Mouse (Mus musculus): Measurements from ENCODE around the gene Cadm3. TPM values are rescaled to one million over a fixed set of nuclear protein-coding genes. Genes with fewer than 3 reads are reported as not detected.
"Not testable (repeated sequence)": the region's sequence is repeated elsewhere in the genome, so short reads cannot be mapped to it uniquely, and the experiment has no call there.

The Cadm3 gene
- polyA plus RNA-seq, 1 experiment from 2014 or later, result 30.7 TPM

DNA sequence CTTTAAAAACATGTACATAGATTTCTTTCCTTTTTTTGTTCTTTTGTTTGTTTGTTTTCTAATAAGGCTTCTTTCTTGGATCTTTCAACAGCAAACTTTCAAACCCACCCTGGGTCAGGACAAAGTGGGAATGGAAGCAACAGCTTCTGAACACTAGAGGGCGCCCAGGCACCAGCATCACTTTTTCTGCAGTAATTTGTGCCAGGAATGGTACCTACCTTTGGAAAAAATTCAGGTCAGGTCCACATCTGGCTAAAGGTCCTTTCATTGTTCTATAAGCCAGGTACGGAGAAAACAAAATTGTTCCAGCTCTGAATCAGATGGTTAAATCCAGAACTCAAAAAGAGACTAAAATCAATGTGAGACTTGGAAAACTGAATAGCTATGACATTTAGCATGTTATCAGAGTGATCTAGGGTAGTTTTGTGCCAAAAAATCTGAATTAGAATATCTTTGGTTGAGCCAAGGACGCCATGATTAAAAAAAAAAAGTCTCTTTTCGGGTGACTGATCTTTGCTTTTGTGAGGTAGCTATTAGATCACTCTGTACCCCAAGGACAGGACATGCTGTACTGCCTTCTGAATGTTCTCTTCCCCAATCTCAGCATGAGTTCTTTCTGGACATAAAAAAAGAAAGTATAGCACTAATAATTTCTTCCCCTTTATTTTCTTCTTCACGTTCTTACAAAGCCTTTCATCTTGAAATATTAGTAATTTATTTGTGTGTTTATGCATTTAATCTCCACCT, 43.5 kb downstream of the Cadm3 start:
- Histone ChIP-seq H3K27ac (ENCODE audit: low read depth, low read length) (no peak overlapping the region), H3K4me3 (ENCODE audit: low read depth, low read length) (no peak overlapping the region), H3K9me3 (ENCODE audit: control insufficient read depth, low read length) (no peaks in the 10 kb centered on the region), H3K4me2 (replicated peaks; ENCODE audit: low read depth, low read length) (no peak overlapping the region), H3K4me1 (replicated peaks; ENCODE audit: control insufficient read depth, insufficient read depth, low read length) (no peaks in the 10 kb centered on the region), H3K27me3 (ENCODE audit: control insufficient read depth, insufficient read depth, low read length) (no peaks in the 10 kb centered on the region), H3K9ac (ENCODE audit: low read depth, low read length) (no peak overlapping the region), H3K36me3 (ENCODE audit: control insufficient read depth, insufficient read depth, low read length) (no peaks in the 10 kb centered on the region)
- DNase-seq (ENCODE audit: low spot score), result peak; percentile 66
- WGBS, result 38% methylated on average over 5 of the region's 5 CpGs
- no peak for ATAC-seq (ENCODE audit: low FRiP score)

DNA sequence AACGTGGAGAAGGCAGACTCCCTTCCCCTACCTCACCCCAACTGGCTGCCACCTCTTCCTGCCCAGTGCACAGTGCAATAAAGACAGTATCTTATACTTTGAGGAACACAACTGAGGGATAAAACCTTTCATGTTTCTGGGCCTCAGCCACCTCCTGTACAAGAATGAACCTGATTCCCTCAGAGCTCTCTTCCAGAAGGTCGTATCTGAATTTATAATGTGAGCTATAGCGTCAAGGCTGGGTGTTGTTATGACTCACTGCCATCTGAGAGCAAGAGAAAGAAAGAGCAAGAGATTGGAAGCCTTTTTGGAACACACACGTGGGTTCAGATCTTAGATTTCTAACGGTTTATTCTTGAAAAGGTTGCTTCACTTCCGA, 45.3 kb downstream of the Cadm3 start:
- ATAC-seq (ENCODE audit: low FRiP score), result no peak

DNA sequence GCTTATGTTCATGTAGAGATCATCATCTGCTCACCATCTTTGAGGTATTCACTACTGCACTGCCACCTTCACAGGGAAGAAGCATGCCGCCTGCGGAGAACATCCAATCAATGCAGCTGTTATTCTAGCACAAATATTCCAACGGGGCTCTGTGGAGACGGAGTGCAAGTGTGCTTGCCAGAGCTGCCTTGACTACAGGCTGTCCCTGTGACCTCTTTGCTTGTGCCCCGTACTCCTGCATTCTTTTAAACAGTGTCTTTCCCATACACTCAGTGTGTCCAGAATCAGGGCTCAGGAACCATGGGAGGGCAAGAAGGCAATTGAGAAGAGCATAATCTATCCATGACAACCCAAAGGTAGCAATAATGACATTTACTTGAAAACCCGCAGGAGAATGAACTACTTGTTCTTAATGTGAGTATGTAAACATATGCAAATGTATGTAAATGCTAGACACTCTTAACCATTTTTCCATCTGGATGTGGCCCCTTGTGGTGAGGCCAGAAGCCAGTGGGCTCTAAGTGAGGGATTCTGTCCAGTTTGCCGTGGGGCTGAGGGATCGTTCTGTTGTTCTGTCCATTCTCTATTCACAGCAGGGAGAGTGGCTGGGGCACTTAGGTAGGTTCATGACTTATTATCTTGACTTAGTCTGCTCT, 45.8 kb downstream of the Cadm3 start:
- Histone ChIP-seq H3K4me3 (ENCODE audit: low read depth, low read length) (no peak overlapping the region), H3K9me3 (ENCODE audit: control insufficient read depth, low read length) (no peaks in the 10 kb centered on the region), H3K4me1 (replicated peaks; ENCODE audit: control insufficient read depth, insufficient read depth, low read length) (no peaks in the 10 kb centered on the region), H3K4me2 (replicated peaks; ENCODE audit: low read depth, low read length) (no peak overlapping the region), H3K27me3 (ENCODE audit: control insufficient read depth, insufficient read depth, low read length) (no peaks in the 10 kb centered on the region), H3K36me3 (ENCODE audit: control insufficient read depth, insufficient read depth, low read length) (no peaks in the 10 kb centered on the region), H3K9ac (ENCODE audit: low read depth, low read length) (no peak overlapping the region), H3K27ac (ENCODE audit: low read depth, low read length) (no peak overlapping the region)
- ATAC-seq (ENCODE audit: low FRiP score) (peak; percentile 65), DNase-seq (ENCODE audit: low spot score) (no peak)
- WGBS, result 61% methylated on average over 8 of the region's 8 CpGs

More for the DNA sequence above, 45.3 kb downstream of the Cadm3 start:
- Histone ChIP-seq H3K4me3 (ENCODE audit: low read depth, low read length) (no peak overlapping the region), H3K27ac (ENCODE audit: low read depth, low read length) (no peak overlapping the region), H3K4me2 (replicated peaks; ENCODE audit: low read depth, low read length) (no peak overlapping the region), H3K27me3 (ENCODE audit: control insufficient read depth, insufficient read depth, low read length) (no peaks in the 10 kb centered on the region), H3K4me1 (replicated peaks; ENCODE audit: control insufficient read depth, insufficient read depth, low read length) (no peaks in the 10 kb centered on the region), H3K9ac (ENCODE audit: low read depth, low read length) (no peak overlapping the region), H3K36me3 (ENCODE audit: control insufficient read depth, insufficient read depth, low read length) (no peaks in the 10 kb centered on the region), H3K9me3 (ENCODE audit: control insufficient read depth, low read length) (no peaks in the 10 kb centered on the region)
- no peak for DNase-seq (ENCODE audit: low spot score)
- WGBS, result 69% methylated on average over 6 of the region's 6 CpGs

DNA sequence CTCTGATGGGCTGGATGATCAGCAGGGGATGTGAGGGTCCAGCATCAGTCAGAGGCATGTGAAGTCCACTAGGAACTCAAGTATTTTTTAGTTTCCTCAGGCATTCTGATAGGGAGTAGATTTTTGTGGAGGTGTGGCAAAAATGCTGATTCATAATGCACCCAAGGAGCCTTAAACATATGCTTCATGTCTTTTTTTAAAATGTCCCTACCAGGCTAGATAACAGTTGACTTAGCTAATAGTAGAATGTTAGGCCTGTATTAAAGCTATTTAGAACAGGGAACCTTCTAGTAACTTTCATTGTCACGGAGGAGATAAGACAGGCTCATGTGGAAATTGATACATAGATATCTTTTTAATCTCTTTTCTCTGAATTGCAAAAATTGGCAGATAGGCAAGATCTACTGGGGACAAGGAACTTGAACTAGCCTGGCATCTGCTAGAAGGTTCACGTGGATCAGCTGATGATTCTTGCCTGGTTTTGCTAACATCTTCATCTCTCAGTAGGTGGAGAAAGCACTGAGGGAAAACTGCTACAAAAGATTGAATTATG, 49.5 kb downstream of the Cadm3 start:
- Histone ChIP-seq H3K4me3 (ENCODE audit: low read depth, low read length) (no peak overlapping the region), H3K9ac (ENCODE audit: low read depth, low read length) (no peak overlapping the region), H3K36me3 (ENCODE audit: control insufficient read depth, insufficient read depth, low read length) (no peaks in the 10 kb centered on the region), H3K27ac (ENCODE audit: low read depth, low read length) (no peak overlapping the region), H3K9me3 (ENCODE audit: control insufficient read depth, low read length) (no peaks in the 10 kb centered on the region), H3K4me1 (replicated peaks; ENCODE audit: control insufficient read depth, insufficient read depth, low read length) (no peaks in the 10 kb centered on the region), H3K27me3 (ENCODE audit: control insufficient read depth, insufficient read depth, low read length) (no peaks in the 10 kb centered on the region), H3K4me2 (replicated peaks; ENCODE audit: low read depth, low read length) (no peak overlapping the region)
- no peak for DNase-seq (ENCODE audit: low spot score)
- 84% methylated on average over 2 of the region's 2 CpGs for WGBS
- no peak for ATAC-seq (ENCODE audit: low FRiP score)

DNA sequence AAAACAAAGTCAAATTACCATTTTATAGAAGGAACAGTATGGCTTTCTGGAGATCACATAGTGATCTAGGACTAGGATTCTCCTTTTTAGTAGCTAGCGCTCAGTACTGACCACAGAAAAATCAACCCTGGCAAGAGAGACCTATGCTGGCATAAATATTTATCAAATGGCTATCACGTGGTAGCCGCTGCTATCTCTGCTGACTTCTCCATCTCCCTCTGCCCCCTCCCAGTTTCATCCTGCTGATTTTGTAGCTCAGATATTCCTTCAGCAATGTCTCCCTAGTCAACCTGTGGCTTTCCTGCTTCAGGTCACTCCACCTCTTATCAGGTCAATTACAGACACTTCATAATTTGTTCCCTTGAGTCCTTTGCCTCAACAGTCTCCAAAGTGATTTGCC, 51.8 kb downstream of the Cadm3 start:
- H3K36me3 ChIP-seq (ENCODE audit: control insufficient read depth, insufficient read depth, low read length), result no peaks in the 10 kb centered on the region
- WGBS, result 94% methylated on average over 3 of the region's 3 CpGs
- no peaks in the 10 kb centered on the region for H3K27me3 ChIP-seq (ENCODE audit: control insufficient read depth, insufficient read depth, low read length)
- ATAC-seq (ENCODE audit: low FRiP score) (no peak), DNase-seq (ENCODE audit: low spot score) (no peak)
- H3K4me3 ChIP-seq (ENCODE audit: low read depth, low read length), result no peak overlapping the region
- H3K4me2 ChIP-seq (replicated peaks; ENCODE audit: low read depth, low read length), result no peak overlapping the region
- H3K9ac ChIP-seq (ENCODE audit: low read depth, low read length), result no peak overlapping the region
- no peaks in the 10 kb centered on the region for H3K9me3 ChIP-seq (ENCODE audit: control insufficient read depth, low read length)
- no peaks in the 10 kb centered on the region for H3K4me1 ChIP-seq (replicated peaks; ENCODE audit: control insufficient read depth, insufficient read depth, low read length)
- no peak overlapping the region for H3K27ac ChIP-seq (ENCODE audit: low read depth, low read length)

DNA sequence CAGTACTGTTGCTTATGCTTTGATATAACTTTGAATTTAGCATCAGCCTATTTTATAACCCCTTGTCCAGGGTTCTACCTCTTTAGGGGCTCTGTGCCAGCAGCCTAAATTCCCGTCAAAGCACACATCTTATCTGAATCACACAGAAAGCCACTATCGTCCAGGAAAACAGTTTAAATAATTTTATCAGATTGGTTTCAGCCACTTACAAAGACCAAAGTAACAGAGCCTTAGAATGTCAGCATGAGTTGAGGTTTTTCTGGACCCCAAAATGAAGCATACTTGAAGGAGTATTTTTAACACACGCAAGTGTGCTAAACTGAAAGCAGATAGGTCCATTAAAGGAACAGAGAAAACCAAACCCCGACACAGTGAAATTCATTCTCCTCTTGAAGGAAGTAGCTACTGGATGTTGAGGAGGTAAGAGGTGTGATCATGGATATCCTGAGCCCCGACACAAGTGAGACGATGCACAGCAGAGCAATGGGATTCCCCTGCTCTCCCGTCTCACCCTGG, 53.9 kb downstream of the Cadm3 start:
- not testable (repeated sequence) for H3K27me3 ChIP-seq (ENCODE audit: control insufficient read depth, insufficient read depth, low read length); H3K36me3 ChIP-seq (ENCODE audit: control insufficient read depth, insufficient read depth, low read length); ATAC-seq (ENCODE audit: low FRiP score); DNase-seq (ENCODE audit: low spot score); H3K4me2 ChIP-seq (replicated peaks; ENCODE audit: low read depth, low read length); H3K4me1 ChIP-seq (replicated peaks; ENCODE audit: control insufficient read depth, insufficient read depth, low read length); H3K27ac ChIP-seq (ENCODE audit: low read depth, low read length); H3K9me3 ChIP-seq (ENCODE audit: control insufficient read depth, low read length); H3K9ac ChIP-seq (ENCODE audit: low read depth, low read length); H3K4me3 ChIP-seq (ENCODE audit: low read depth, low read length)
- 91% methylated on average over 7 of the region's 7 CpGs for WGBS

DNA sequence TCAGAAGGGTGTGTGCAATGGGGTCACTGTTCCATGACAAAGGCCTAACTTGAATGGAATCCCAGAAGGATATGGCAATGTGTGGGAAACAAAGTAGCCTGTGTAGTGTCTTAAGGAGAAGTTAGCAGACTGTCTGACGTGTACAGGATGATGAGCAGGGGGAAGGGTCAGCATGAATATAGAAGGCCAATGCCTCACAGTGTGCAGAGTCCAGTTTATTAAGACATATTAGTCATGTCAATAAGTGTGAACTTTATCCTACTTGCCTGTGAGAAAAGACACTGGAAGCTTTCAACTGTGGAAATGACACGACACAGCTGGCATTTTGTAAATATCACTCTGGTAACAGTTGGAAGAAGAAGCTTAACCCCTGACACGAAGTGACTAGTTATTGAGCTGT, 64.7 kb downstream of the Cadm3 start:
- not testable (repeated sequence) for H3K27me3 ChIP-seq (ENCODE audit: control insufficient read depth, insufficient read depth, low read length); H3K36me3 ChIP-seq (ENCODE audit: control insufficient read depth, insufficient read depth, low read length); H3K27ac ChIP-seq (ENCODE audit: low read depth, low read length); H3K4me3 ChIP-seq (ENCODE audit: low read depth, low read length); DNase-seq (ENCODE audit: low spot score); H3K4me1 ChIP-seq (replicated peaks; ENCODE audit: control insufficient read depth, insufficient read depth, low read length); H3K9ac ChIP-seq (ENCODE audit: low read depth, low read length); H3K4me2 ChIP-seq (replicated peaks; ENCODE audit: low read depth, low read length); ATAC-seq (ENCODE audit: low FRiP score); H3K9me3 ChIP-seq (ENCODE audit: control insufficient read depth, low read length)
- 58% methylated on average over 3 of the region's 3 CpGs for WGBS
